Mouse (Mus musculus): ENCODE results near the gene Chka.

Chka gene

DNA sequence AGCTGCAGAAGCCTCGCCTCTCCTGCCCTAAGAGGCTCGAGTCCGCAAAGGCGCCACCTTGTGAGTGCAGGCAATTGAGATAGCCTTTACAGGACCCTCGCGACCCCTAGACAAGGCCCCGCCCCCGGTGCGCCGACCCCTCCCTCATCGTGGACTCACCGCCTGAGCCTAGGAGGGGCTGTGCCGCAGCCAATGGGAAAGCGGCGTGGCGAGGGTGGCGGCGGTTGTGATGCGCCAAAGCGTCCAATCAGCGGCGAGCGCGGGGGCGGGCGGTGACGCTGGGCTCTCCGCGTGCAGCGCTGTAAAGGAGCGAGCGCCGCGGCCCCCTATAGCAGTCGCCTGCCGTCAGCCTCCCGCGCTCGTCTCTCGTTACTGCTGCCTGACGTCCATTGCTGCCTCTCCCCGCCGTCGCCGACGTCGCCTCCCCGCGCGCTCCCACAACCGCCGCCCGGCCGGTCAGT is at the start of gene Chka:
TSS of gene Chka (plus strand) at position 272 of the 461 bp plus-strand sequence.
- H3K27me3 ChIP-seq (ENCODE audit: control insufficient read depth, insufficient read depth, low read length, poor library complexity, severe bottlenecking) = no peaks in the 10 kb centered on the region
- H3K36me3 ChIP-seq (ENCODE audit: control insufficient read depth, insufficient read depth, low read length, poor library complexity, severe bottlenecking) = no peaks in the 10 kb centered on the region
- DNase-seq (ENCODE audit: low read depth, low spot score) = peak; percentile 98

DNA sequence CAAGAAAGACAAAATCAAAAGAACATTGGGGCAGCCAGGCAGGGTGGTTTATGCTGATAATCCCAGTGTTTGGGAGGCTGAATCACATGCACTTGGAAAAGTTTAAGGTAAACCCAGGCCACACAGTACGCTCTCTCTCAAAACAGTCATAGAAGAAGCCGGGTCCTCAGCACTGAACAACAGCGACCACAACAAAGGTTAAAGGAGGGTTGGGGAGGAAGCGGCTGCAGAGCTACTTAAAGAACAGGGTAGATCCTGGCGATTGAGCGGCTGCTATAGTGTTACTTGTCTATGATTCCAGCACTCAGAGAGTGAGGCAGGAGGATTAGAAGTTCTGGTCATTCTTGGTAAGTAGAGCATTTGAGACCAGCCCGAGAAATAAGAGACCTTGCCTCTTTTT is 46.0 kb upstream of the Chka start:
- H3K27me3 ChIP-seq (ENCODE audit: control insufficient read depth, insufficient read depth, low read length, poor library complexity, severe bottlenecking) = no peaks in the 10 kb centered on the region
- peaks cover 32% of the 10 kb centered on the region for H3K36me3 ChIP-seq (ENCODE audit: control insufficient read depth, insufficient read depth, low read length, poor library complexity, severe bottlenecking)
- DNase-seq (ENCODE audit: low read depth, low spot score) = no peak

DNA sequence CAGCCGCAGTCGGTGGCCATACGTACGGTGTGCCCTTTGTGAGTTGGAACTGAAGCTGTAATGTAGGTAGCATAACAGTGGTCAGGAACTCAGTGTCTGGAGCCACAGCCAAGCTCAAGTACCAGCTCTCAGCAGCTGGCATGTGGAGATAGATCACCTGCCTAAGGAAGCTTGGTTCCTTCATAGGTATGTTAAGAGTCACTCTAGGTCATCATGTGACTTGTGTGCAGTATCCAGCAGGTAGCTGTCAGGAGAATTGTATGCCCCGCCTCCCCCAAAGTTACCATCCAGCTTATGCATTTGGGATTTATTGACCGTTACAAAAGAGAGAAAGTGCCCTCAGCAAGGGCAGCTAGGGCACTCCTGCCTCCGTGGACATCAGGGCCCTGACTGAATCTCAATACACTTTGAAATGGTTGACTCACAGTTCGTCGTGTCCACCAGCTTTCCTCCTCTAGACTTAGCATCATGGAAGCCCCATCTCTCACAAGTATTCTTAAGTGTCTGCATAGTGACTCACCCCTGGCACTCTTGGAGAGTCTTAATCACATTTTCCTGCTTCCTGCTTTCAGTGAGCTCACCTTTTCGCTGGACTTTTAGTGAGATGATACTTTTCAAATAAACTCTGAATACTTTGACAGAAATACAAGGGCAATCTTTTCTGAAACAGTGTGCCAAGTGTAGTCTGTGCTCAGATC is 40.9 kb upstream of the Chka start:
- Histone ChIP-seq H3K36me3 (ENCODE audit: control insufficient read depth, insufficient read depth, low read length, poor library complexity, severe bottlenecking) (peaks cover 16% of the 10 kb centered on the region), H3K27me3 (ENCODE audit: control insufficient read depth, insufficient read depth, low read length, poor library complexity, severe bottlenecking) (no peaks in the 10 kb centered on the region)
- no peak for DNase-seq (ENCODE audit: low read depth, low spot score)

DNA sequence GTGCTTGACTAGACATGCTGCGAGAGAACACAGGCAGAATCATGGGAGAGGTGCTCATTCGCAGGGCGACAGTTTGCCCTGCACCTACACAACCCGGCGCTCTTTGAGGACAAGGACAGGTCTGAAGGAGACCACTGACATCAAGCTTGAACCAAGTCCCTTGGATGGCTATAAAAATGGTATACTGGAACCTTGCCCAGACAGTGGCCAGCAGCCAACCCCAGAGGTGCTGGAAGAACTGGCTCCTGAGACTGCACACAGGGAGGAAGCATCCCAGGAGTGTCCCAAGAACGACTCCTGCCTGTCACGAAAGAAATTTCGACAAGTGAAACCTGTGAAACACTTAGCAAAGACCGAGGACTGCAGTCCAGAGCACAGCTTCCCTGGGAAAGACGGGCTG is 37.1 kb upstream of the Chka start:
- H3K36me3 ChIP-seq (ENCODE audit: control insufficient read depth, insufficient read depth, low read length, poor library complexity, severe bottlenecking) = peaks cover 10% of the 10 kb centered on the region
- no peak for DNase-seq (ENCODE audit: low read depth, low spot score)
- no peaks in the 10 kb centered on the region for H3K27me3 ChIP-seq (ENCODE audit: control insufficient read depth, insufficient read depth, low read length, poor library complexity, severe bottlenecking)

DNA sequence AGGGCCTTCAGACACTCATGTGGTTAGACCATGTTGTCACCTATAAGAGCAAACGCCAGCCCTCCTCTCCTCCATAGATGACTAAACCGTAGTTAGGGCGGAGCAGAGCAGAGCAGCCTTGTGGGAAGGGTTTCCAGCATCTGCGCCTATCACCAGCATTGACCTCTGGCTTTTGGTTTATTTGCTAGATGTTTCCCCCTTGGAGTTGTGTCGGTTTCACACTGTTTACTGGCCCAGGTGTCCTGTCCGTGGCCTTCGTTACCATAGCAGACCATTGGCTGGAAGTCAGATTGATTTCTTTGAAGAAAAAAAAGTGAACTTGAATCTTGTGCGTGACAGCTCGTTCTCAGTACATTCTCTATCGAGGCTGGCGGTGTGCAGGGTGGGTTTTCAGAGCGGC is 35.7 kb upstream of the Chka start:
- Histone ChIP-seq H3K27me3 (ENCODE audit: control insufficient read depth, insufficient read depth, low read length, poor library complexity, severe bottlenecking) (no peaks in the 10 kb centered on the region), H3K36me3 (ENCODE audit: control insufficient read depth, insufficient read depth, low read length, poor library complexity, severe bottlenecking) (peaks cover 7% of the 10 kb centered on the region)
- DNase-seq (ENCODE audit: low read depth, low spot score) = no peak

DNA sequence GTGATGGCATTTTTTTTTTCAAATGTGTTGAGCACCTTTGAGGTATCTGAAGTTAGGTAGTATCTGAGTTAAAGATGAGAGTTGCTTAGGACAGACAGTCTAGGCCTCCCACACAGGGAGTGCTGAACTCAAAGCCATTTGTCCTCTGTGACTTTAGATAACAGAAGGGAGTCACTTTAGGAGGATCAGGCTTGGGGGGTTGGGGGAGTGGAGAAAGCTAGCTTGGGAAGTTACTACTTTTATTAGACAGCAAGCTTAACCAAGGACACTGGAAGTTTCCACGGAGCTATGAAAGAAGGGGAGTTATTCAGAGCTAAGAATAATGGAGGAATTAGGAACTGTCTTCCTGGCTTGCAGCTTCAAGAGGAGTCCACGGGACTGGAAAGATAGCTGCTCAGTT is 32.5 kb upstream of the Chka start:
- DNase-seq (ENCODE audit: low read depth, low spot score) = no peak
- Histone ChIP-seq H3K27me3 (ENCODE audit: control insufficient read depth, insufficient read depth, low read length, poor library complexity, severe bottlenecking) (no peaks in the 10 kb centered on the region), H3K36me3 (ENCODE audit: control insufficient read depth, insufficient read depth, low read length, poor library complexity, severe bottlenecking) (peaks cover 7% of the 10 kb centered on the region)

DNA sequence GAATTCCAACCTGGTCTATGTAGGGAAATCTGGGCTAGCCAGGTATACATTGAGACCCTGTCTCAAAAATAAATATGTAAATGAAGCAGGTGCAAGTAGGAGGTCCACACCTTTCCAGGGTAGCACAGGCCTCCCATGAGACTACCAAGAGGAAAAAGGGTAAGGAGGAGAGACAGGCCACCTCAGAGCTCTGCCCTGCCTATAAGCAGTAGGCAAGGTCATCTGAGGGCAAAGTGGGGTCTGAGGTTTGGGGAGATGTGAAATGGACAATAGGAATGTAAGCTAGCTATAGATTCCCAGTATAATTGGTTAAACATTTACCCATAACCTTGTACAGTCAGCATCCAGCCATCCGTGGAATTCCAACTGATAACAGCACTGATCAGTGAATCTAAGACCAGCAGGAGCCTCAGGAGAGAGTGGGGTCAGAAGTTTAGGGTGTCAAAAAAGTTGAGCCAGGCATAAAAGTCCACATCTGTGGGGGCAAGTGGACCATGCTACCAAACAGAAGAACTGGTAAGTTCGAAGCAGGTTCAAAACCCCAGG is 31.6 kb upstream of the Chka start:
- DNase-seq (ENCODE audit: low read depth, low spot score) = no peak
- no peaks in the 10 kb centered on the region; the same call in 1 of the 2 replicates for H3K27me3 ChIP-seq (ENCODE audit: control insufficient read depth, insufficient read depth, low read length, poor library complexity, severe bottlenecking)
- peaks cover 7% of the 10 kb centered on the region; the same call in 1 of the 2 replicates for H3K36me3 ChIP-seq (ENCODE audit: control insufficient read depth, insufficient read depth, low read length, poor library complexity, severe bottlenecking)

DNA sequence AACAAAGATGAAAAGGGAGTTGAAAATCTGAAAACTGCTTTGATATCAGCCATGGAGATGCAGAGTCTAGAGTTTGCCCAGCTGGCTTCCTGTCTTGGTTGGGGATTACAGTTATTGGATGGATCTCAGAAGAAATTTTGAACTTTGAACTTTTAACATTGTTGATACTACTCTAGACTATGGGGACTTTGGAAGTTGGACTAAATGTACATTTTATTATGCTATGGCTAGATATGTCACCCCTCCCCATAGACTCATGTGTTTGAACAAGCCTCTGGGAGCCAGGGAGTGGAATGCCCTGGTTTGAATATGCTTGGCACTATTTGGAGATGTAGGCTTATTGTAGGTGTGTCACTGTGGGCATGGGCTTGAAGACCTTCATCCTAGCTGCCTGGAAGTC is 26.5 kb upstream of the Chka start:
- Histone ChIP-seq H3K27me3 (ENCODE audit: control insufficient read depth, insufficient read depth, low read length, poor library complexity, severe bottlenecking) (no peaks in the 10 kb centered on the region; the same call in 1 of the 2 replicates), H3K36me3 (ENCODE audit: control insufficient read depth, insufficient read depth, low read length, poor library complexity, severe bottlenecking) (no peaks in the 10 kb centered on the region)
- no peak for DNase-seq (ENCODE audit: low read depth, low spot score)

DNA sequence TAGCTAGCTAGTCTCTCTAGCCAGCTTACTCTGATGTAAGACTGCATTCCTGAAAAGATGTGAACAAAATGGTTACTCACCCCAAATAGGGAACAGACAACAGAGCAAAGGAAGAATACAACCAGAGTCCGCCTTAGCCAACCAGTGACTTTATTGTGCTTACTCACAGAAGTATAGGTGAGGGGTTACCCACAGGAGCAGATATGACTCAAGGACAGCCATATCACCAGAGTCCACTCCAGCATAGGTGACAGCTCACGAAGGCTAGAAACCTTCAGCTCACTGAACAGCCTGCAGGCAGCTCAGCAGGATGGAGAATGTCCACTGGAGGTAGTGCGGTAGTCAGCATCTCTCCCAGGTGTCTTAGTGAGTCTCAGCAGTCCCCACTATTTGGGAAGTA is 21.7 kb upstream of the Chka start:
- no peak for DNase-seq (ENCODE audit: low read depth, low spot score)
- H3K27me3 ChIP-seq (ENCODE audit: control insufficient read depth, insufficient read depth, low read length, poor library complexity, severe bottlenecking) = no peaks in the 10 kb centered on the region; the same call in 1 of the 2 replicates
- H3K36me3 ChIP-seq (ENCODE audit: control insufficient read depth, insufficient read depth, low read length, poor library complexity, severe bottlenecking) = no peaks in the 10 kb centered on the region

DNA sequence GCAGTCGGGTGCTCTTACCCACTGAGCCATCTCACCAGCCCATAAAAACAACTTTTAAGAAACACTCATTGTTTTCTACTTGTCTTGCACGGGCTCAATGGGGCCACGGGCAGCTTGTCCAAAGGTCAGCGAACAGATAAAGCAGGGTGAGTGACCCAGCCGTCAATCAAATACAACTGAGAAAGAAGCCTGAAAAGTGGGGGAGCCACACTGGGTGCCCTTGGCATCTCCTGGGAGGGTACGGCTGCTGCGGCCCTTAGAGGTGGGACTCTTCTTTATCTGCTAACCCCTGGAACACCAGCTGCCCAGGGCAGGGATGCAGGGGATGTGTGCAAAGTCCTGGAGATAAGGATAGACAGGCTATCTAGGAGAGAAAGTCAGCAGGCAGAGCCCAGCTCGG is 19.9 kb upstream of the Chka start:
- no peak for DNase-seq (ENCODE audit: low read depth, low spot score)
- no peaks in the 10 kb centered on the region for H3K36me3 ChIP-seq (ENCODE audit: control insufficient read depth, insufficient read depth, low read length, poor library complexity, severe bottlenecking)
- no peaks in the 10 kb centered on the region for H3K27me3 ChIP-seq (ENCODE audit: control insufficient read depth, insufficient read depth, low read length, poor library complexity, severe bottlenecking)

DNA sequence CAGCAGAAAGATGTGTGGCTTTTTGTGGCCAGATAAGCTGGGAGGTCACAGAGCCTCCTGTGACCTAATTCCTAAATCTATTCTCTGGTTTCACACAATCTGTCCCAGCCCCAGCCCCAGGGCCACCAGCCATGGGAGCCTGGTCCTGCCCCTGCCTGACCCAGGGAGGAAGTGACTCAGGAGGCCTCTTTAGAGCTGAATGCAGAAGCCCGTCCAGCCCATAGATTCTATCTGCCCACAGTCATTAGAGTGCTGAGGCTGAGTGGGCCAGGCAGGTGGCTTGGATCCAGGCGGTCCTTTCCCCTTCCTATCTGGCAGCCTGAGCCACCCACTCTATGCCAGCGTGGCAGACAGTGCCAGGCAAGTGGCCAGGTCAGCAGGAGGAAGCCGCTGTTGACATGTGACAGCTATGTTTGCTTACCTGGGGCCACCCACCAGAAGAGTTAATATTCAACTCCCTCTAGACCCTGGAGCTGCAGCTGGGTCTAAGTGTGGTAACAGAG is 18.7 kb upstream of the Chka start:
- Histone ChIP-seq H3K27me3 (ENCODE audit: control insufficient read depth, insufficient read depth, low read length, poor library complexity, severe bottlenecking) (no peaks in the 10 kb centered on the region), H3K36me3 (ENCODE audit: control insufficient read depth, insufficient read depth, low read length, poor library complexity, severe bottlenecking) (no peaks in the 10 kb centered on the region)
- DNase-seq (ENCODE audit: low read depth, low spot score) = no peak

DNA sequence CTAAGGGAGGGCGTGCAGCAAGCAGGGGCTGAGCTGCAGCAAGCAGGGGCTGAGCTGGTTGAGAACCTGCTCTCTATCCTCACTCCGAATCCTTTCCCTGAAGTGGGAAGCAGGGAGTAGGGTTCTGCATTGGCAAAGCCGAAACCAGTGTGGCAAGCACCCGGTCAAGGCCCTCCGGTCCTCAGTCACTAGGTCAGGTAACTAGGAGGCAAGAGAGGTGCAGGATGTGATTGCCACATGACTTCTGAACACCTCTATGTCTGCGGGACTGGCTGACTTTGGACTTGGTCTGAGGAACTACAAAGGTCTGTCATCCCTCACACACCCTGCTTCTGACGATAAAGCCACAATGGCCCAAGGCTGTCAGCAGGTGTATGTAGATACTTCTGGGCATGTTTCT is 17.3 kb upstream of the Chka start:
- Histone ChIP-seq H3K27me3 (ENCODE audit: control insufficient read depth, insufficient read depth, low read length, poor library complexity, severe bottlenecking) (no peaks in the 10 kb centered on the region), H3K36me3 (ENCODE audit: control insufficient read depth, insufficient read depth, low read length, poor library complexity, severe bottlenecking) (no peaks in the 10 kb centered on the region)
- no peak for DNase-seq (ENCODE audit: low read depth, low spot score)

DNA sequence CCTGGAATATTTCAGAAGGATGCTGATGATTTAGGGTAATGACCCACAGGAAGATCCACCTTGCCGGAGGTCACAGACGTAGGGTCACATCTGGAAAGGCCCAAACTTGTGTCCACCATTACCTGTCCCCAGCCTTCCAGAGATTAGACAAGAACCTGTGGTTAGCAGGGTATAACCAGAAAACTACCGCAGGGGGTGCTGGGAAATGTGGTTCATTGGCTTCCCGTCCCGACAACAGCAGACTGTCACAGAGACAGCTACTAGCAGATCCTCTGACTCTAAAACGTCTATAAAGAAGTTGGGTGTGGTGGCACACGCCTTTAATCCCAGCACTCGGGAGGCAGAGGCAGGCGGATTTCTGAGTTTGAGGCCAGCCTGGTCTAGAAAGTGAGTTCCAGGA is 14.8 kb upstream of the Chka start:
- DNase-seq (ENCODE audit: low read depth, low spot score) = no peak
- H3K36me3 ChIP-seq (ENCODE audit: control insufficient read depth, insufficient read depth, low read length, poor library complexity, severe bottlenecking) = no peaks in the 10 kb centered on the region
- H3K27me3 ChIP-seq (ENCODE audit: control insufficient read depth, insufficient read depth, low read length, poor library complexity, severe bottlenecking) = no peaks in the 10 kb centered on the region

DNA sequence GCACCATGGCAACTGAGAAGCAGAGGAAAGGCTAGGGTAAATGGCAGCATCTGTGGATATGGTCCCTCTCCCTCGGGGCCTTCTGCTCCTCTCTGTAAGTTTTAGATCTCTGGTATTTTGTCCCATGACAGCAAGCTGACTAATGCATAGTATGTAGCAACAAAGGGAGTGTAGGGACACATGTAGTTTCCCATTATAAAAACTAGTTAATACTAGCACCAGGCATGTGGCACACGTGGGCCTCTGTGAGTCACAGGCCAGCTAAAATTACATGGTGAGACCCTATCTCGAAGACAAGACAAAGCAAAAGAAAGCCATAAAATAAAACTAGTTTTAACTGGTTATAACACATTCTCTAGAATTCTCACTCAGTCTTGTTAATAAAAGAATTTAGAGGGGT is 12.6 kb upstream of the Chka start:
- Histone ChIP-seq H3K27me3 (ENCODE audit: control insufficient read depth, insufficient read depth, low read length, poor library complexity, severe bottlenecking) (no peaks in the 10 kb centered on the region), H3K36me3 (ENCODE audit: control insufficient read depth, insufficient read depth, low read length, poor library complexity, severe bottlenecking) (no peaks in the 10 kb centered on the region)
- no peak for DNase-seq (ENCODE audit: low read depth, low spot score)

DNA sequence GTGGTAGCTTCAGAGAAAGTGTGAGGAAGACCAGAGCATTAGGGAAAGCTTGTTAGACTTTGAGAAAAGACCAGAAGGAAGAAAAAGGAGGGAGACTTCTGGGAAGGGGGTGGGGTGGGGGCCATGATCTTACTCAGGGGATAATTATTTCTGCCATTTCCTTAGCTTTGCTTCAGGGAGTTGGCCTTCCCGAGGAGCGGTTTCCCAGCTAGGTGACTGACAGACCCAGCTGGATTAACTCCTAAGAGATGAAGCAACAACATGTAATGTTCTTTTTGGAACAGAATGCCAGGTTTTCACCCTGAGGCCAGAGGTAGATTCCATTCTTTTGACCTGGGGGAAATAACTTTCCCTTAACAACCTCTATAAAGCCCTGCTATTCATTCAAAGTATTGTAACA is 11.9 kb upstream of the Chka start:
- no peaks in the 10 kb centered on the region for H3K36me3 ChIP-seq (ENCODE audit: control insufficient read depth, insufficient read depth, low read length, poor library complexity, severe bottlenecking)
- no peaks in the 10 kb centered on the region for H3K27me3 ChIP-seq (ENCODE audit: control insufficient read depth, insufficient read depth, low read length, poor library complexity, severe bottlenecking)
- no peak for DNase-seq (ENCODE audit: low read depth, low spot score)

Measured in splenic B cell, adult 2 months (primary cell).